Mouse (Mus musculus): ENCODE data around the gene Olfr1378.

DNA sequence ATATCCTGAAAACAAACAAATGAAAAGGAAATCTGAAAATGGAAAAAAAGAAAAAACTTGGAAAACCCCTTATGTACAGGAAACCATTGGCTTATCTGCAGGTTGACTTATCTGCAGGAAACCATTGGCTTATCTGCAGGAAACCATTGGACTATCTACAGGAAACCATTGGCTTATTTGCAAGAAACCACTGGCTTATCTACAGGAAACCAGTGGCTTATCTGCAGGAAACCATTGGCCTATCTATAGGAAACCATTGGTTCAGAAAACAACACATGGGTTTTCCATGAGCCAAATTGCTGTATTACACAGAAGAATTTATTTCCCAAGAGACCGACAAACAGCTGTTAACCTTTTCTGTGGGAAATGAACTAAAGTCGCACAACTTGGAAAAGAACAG is 1.4 kb upstream of the Olfr1378 start:
- TF ChIP-seq POLR2A (IDR thresholded peaks at IDR 0.05; ENCODE audit: control insufficient read depth, low read depth, low read length) (no peak), CTCF (IDR thresholded peaks at IDR 0.05; ENCODE audit: control insufficient read depth, insufficient read depth, insufficient replicate concordance, low read depth, low read length) (no peak)

Data from testis, adult 2 months (tissue).